Mouse (Mus musculus): Measurements from ENCODE around the gene Ccdc88a. TPM values are rescaled to one million over a fixed set of nuclear protein-coding genes. Genes with fewer than 3 reads are reported as not detected.
"Not testable (repeated sequence)": the region's sequence is repeated elsewhere in the genome, so short reads cannot be mapped to it uniquely, and the experiment has no call there.

Gene Ccdc88a
- polyA plus RNA-seq, 1 experiment from 2014 or later: 6.6 TPM

GRCm38 (mm10) chr11:29514682-29515412 is 141.4 kb downstream of the Ccdc88a start, which contains the start of gene Prorsd1:
Gene Prorsd1 (minus strand): TSS chr11:29515033.
- 3% methylated on average over 40 of the region's 40 CpGs for WGBS
- peak; percentile 99 for ATAC-seq
- no peak for TF ChIP-seq CTCF (IDR thresholded peaks at IDR 0.05; ENCODE audit: low read depth)
- H3K9ac ChIP-seq (ENCODE audit: low read depth, low read length): peak within 1 kb of the TSS; percentile 58
- H3K27me3 ChIP-seq (replicated peaks; ENCODE audit: control insufficient read depth, insufficient read depth, low read length): no peaks in the 10 kb centered on the region
- peak within 1 kb of the TSS; percentile 74 for H3K4me2 ChIP-seq (replicated peaks; ENCODE audit: low read depth)
- H3K36me3 ChIP-seq (ENCODE audit: control insufficient read depth, insufficient read depth): peaks cover 7% of the 10 kb centered on the region
- no peaks in the 10 kb centered on the region for H3K9me3 ChIP-seq (ENCODE audit: control insufficient read depth)
- peak within 1 kb of the TSS; percentile 63 for H3K27ac ChIP-seq (ENCODE audit: low read depth, low read length)
- H3K4me1 ChIP-seq (replicated peaks; ENCODE audit: control insufficient read depth, insufficient read depth, low read length): no peaks in the 10 kb centered on the region
- H3K4me3 ChIP-seq (ENCODE audit: low read depth, low read length): peak within 1 kb of the TSS; percentile 62

DNA sequence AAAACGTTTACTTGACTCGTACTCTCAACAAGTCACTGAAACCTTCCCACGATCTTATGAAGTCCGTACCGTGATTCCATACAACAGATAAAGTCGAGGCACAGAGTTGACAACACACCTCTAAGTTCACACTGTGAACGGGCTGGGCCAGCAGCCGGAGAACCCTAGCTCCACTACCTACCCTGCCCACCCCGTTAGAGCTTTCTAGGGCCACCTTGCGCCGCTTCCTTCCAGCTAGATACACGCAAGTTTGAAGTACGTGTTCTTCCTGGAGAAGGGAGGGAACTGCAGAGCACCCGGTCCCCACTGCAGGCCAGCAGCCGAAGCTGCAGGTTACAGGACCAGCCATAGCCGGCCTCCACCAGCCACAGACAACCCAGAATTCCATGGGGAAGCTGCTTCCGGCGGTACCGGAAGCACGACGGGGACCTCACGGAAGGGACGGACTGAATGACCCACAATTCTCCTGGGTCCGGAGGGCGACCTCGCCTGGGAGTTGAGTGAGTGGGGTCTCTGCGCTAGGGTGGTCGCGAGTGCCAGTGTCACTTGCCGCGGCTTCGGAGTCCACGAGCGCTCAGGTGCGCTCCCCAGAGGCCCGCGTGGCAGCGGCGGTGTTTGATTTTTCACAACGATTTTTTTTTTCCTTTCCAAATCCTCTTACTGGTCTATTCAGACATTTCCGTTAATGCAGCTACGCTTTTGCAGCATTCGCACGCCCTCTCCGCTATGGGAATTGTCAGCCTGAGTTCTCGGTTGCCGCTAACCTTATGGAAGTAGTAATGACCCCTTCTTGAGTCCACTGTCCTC is 152.7 kb downstream of the Ccdc88a start, which contains the start of gene Mtif2:
Mtif2 (plus strand) TSS at position 421 of the 807 bp plus-strand sequence.
- peak; percentile 28; the same call in 1 of the 2 replicates for TF ChIP-seq CTCF (IDR thresholded peaks at IDR 0.05; ENCODE audit: low read depth)
- Histone ChIP-seq H3K4me2 (replicated peaks; ENCODE audit: low read depth) (peak within 1 kb of the TSS; percentile 64), H3K9ac (ENCODE audit: low read depth, low read length) (peak within 1 kb of the TSS; percentile 84), H3K4me1 (replicated peaks; ENCODE audit: control insufficient read depth, insufficient read depth, low read length) (no peaks in the 10 kb centered on the region), H3K27ac (ENCODE audit: low read depth, low read length) (peak within 1 kb of the TSS; percentile 81), H3K9me3 (ENCODE audit: control insufficient read depth) (no peaks in the 10 kb centered on the region), H3K4me3 (ENCODE audit: low read depth, low read length) (peak within 1 kb of the TSS; percentile 76), H3K27me3 (replicated peaks; ENCODE audit: control insufficient read depth, insufficient read depth, low read length) (no peaks in the 10 kb centered on the region), H3K36me3 (ENCODE audit: control insufficient read depth, insufficient read depth) (0 out of 2 replicates have a peak, but pooled peaks cover 8% of the 10 kb centered on the region)
- peak; percentile 98 for ATAC-seq
- 2% methylated on average over 47 of the region's 47 CpGs for WGBS

DNA sequence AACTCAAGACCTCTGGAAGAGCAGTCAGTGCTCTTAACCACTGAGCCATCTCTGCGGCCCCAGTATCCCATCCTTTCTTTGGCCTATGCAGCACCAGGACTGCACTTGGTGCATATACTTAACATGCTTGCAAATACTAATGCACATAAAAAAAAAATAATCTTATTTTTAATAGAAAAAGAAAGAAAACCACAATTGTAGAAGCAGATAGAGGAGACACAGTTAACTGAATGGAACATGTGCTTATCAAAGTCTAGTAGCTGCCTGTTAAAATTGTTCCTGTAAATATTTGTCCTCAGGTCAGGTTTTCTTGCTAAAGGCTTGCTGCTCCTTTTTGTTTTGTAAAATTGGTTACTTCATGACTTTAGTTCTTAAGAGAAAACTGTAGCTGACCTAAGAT is 164.7 kb downstream of the Ccdc88a start:
- no peak for ATAC-seq

DNA sequence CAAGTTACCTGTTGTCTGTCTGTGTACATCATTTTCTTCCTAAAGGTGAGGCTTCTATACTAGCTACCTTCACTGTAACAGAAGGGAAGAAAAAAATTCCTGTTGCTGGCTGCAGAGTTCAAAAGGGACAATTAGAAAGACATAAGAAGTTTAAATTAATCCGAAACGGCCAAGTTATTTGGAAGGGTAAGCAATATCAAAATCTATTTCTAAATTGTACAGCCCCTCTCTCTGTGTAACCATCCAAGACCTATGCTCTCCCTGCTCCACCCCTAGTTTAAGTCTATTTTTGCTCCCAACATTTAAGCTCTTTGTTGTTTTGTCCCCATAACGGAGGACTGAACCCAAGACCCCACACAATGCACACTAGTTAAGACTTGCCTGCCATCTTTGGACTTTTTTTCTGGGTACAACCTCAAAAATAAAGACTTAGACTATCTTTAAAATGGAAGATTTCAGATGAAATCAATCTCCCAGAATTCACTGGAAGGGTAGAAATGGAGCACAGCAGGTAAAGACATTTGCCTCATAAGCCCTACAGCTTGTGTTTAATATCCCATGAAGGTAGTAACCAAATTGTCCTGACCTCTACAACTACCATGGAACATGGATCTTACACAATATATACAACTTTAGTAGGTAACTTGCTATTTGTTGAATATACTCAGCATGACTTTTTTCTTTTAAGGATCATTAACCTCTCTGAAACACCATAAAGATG is 170.9 kb downstream of the Ccdc88a start:
- Histone ChIP-seq H3K4me2 (replicated peaks; ENCODE audit: low read depth) (no peak overlapping the region), H3K36me3 (ENCODE audit: control insufficient read depth, insufficient read depth) (peaks cover 34% of the 10 kb centered on the region), H3K27ac (ENCODE audit: low read depth, low read length) (no peak overlapping the region), H3K9ac (ENCODE audit: low read depth, low read length) (no peak overlapping the region), H3K4me1 (replicated peaks; ENCODE audit: control insufficient read depth, insufficient read depth, low read length) (peaks cover 6% of the 10 kb centered on the region), H3K27me3 (replicated peaks; ENCODE audit: control insufficient read depth, insufficient read depth, low read length) (no peaks in the 10 kb centered on the region), H3K4me3 (ENCODE audit: low read depth, low read length) (no peak overlapping the region), H3K9me3 (ENCODE audit: control insufficient read depth) (no peaks in the 10 kb centered on the region)
- 86% methylated on average over 3 of the region's 3 CpGs for WGBS
- no peak for ATAC-seq
- no peak for TF ChIP-seq CTCF (IDR thresholded peaks at IDR 0.05; ENCODE audit: low read depth)

More for the DNA sequence above, 164.7 kb downstream of the Ccdc88a start:
- no peak overlapping the region for H3K4me3 ChIP-seq (ENCODE audit: low read depth, low read length)
- H3K4me1 ChIP-seq (replicated peaks; ENCODE audit: control insufficient read depth, insufficient read depth, low read length): no peaks in the 10 kb centered on the region
- WGBS: 100% methylated on average over 1 of the region's 1 CpGs
- no peak overlapping the region for H3K27ac ChIP-seq (ENCODE audit: low read depth, low read length)
- no peaks in the 10 kb centered on the region for H3K27me3 ChIP-seq (replicated peaks; ENCODE audit: control insufficient read depth, insufficient read depth, low read length)
- no peak for TF ChIP-seq CTCF (IDR thresholded peaks at IDR 0.05; ENCODE audit: low read depth)
- H3K36me3 ChIP-seq (ENCODE audit: control insufficient read depth, insufficient read depth): peaks cover 47% of the 10 kb centered on the region
- H3K4me2 ChIP-seq (replicated peaks; ENCODE audit: low read depth): no peak overlapping the region
- H3K9me3 ChIP-seq (ENCODE audit: control insufficient read depth): no peaks in the 10 kb centered on the region
- H3K9ac ChIP-seq (ENCODE audit: low read depth, low read length): no peak overlapping the region

GRCm38 (mm10) chr11:29545150-29545752 is 171.8 kb downstream of the Ccdc88a start:
- H3K9ac ChIP-seq (ENCODE audit: low read depth, low read length); ATAC-seq; H3K9me3 ChIP-seq (ENCODE audit: control insufficient read depth); H3K4me2 ChIP-seq (replicated peaks; ENCODE audit: low read depth); H3K27me3 ChIP-seq (replicated peaks; ENCODE audit: control insufficient read depth, insufficient read depth, low read length); H3K4me1 ChIP-seq (replicated peaks; ENCODE audit: control insufficient read depth, insufficient read depth, low read length); H3K27ac ChIP-seq (ENCODE audit: low read depth, low read length); H3K4me3 ChIP-seq (ENCODE audit: low read depth, low read length): not testable (repeated sequence)
- H3K36me3 ChIP-seq (ENCODE audit: control insufficient read depth, insufficient read depth): peaks cover 31% of the 10 kb centered on the region
- WGBS: 88% methylated on average over 4 of the region's 4 CpGs

- not testable (repeated sequence) for H3K4me1 ChIP-seq (replicated peaks; ENCODE audit: control insufficient read depth, insufficient read depth, low read length); H3K9me3 ChIP-seq (ENCODE audit: control insufficient read depth); H3K27ac ChIP-seq (ENCODE audit: low read depth, low read length); ATAC-seq; H3K27me3 ChIP-seq (replicated peaks; ENCODE audit: control insufficient read depth, insufficient read depth, low read length); H3K9ac ChIP-seq (ENCODE audit: low read depth, low read length)
- H3K36me3 ChIP-seq (ENCODE audit: control insufficient read depth, insufficient read depth): peaks cover 25% of the 10 kb centered on the region
- H3K4me2 ChIP-seq (replicated peaks; ENCODE audit: low read depth): peak overlapping the region; percentile 80
- 86% methylated on average over 2 of the region's 2 CpGs for WGBS
- peak overlapping the region; percentile 72; the same call in 1 of the 2 replicates for H3K4me3 ChIP-seq (ENCODE audit: low read depth, low read length)
Measured at GRCm38 (mm10) chr11:29546297-29546696, 172.8 kb downstream of the Ccdc88a start.

Data from intestine, postnatal 0 days (tissue).